Mouse (Mus musculus) layer of hippocampus, adult 9-10 months (tissue): ENCODE results near the gene Ankle2.
A peak's percentile ranks its signal among the peaks of the same experiment; 100 is the strongest.

Source experiments
- DNase-seq: peaks from one replicate; pipeline ENCODE4 v3.0.0; 2022; ENCODE audit warnings: low spot score

Ankle2 gene

GRCm38 (mm10) chr5:110284536-110284935, 53.7 kb downstream of the Ankle2 start:
- DNase-seq, result no peak

- no peak for DNase-seq
Observed at GRCm38 (mm10) chr5:110285156-110285555, 54.4 kb downstream of the Ankle2 start.

GRCm38 (mm10) chr5:110285770-110286445, 55.1 kb downstream of the Ankle2 start, which contains the start of the genes Pxmp2 and Pole:
Gene Pxmp2, minus strand, starts transcription at chr5:110286186.
Gene Pole, plus strand, starts transcription at chr5:110286306.
- peak; percentile 57 for DNase-seq

GRCm38 (mm10) chr5:110286446-110287083, 55.8 kb downstream of the Ankle2 start:
- no peak for DNase-seq

- no peak for DNase-seq
Observed at GRCm38 (mm10) chr5:110287084-110287475, 56.3 kb downstream of the Ankle2 start.

GRCm38 (mm10) chr5:110291649-110292048, 60.8 kb downstream of the Ankle2 start:
- no peak for DNase-seq

GRCm38 (mm10) chr5:110296637-110297036, 65.8 kb downstream of the Ankle2 start:
- no peak for DNase-seq

GRCm38 (mm10) chr5:110300591-110300990, 69.8 kb downstream of the Ankle2 start:
- DNase-seq, result no peak
